In genomic region chr16:44965890-44966289, GRCm38 (mm10) we compare ENCODE assay signal across 22 mouse cellular contexts. TPM values are rescaled to one million over a fixed set of nuclear protein-coding genes. Genes with fewer than 3 reads are reported as not detected.
DNase-seq lines count a peak whose midpoint lies in the region; ATAC-seq lines count a peak whose summit lies in the region.
"Had no signal": no experiment of that assay in that cellular context is flagged by ENCODE, and none has a peak within 500 bp of the region (broad histone marks: within the 10 kb centered on the region; RNA-seq: fewer than 3 reads in every experiment).

No protein-coding gene starts in this region.

- H3K27ac ChIP-seq in heart, embryonic 13.5 days (replicated peaks): peak overlapping the region; percentile 78
- H3K27ac ChIP-seq in forebrain, embryonic 12.5 days: no peak overlapping the region
- no peak overlapping the region for H3K27ac ChIP-seq in forebrain, embryonic 15.5 days (replicated peaks)
- H3K27ac ChIP-seq: hindbrain, postnatal 0 days; limb, embryonic 10.5 days; liver, embryonic 14.5 days had no signal

- H3K4me3 ChIP-seq in heart, embryonic 13.5 days: no peak overlapping the region
- H3K4me3 ChIP-seq in forebrain, embryonic 12.5 days (replicated peaks): no peak overlapping the region
- no peak overlapping the region for H3K4me3 ChIP-seq in forebrain, embryonic 15.5 days
- H3K4me3 ChIP-seq: limb, embryonic 10.5 days had no signal

- no peaks in the 10 kb centered on the region for H3K27me3 ChIP-seq in heart, embryonic 13.5 days (replicated peaks)
- no peaks in the 10 kb centered on the region for H3K27me3 ChIP-seq in forebrain, embryonic 12.5 days
- H3K27me3 ChIP-seq in forebrain, embryonic 15.5 days: no peaks in the 10 kb centered on the region

- no peaks in the 10 kb centered on the region for H3K36me3 ChIP-seq in heart, embryonic 13.5 days
- H3K36me3 ChIP-seq in forebrain, embryonic 12.5 days (replicated peaks): no peaks in the 10 kb centered on the region
- H3K36me3 ChIP-seq in forebrain, embryonic 15.5 days: no peaks in the 10 kb centered on the region
- H3K36me3 ChIP-seq: limb, embryonic 10.5 days had no signal

- no peak overlapping the region for H3K4me2 ChIP-seq in heart, embryonic 13.5 days
- no peak overlapping the region for H3K4me2 ChIP-seq in forebrain, embryonic 12.5 days
- H3K4me2 ChIP-seq in forebrain, embryonic 15.5 days (replicated peaks): no peak overlapping the region

- H3K9ac ChIP-seq in heart, embryonic 13.5 days: no peak overlapping the region
- H3K9ac ChIP-seq in forebrain, embryonic 12.5 days: no peak overlapping the region
- no peak overlapping the region for H3K9ac ChIP-seq in forebrain, embryonic 15.5 days (replicated peaks)
- H3K9ac ChIP-seq: forebrain, postnatal 0 days; liver, embryonic 14.5 days had no signal

- peaks cover 15% of the 10 kb centered on the region for H3K4me1 ChIP-seq in heart, embryonic 13.5 days
- no peaks in the 10 kb centered on the region for H3K4me1 ChIP-seq in forebrain, embryonic 12.5 days
- H3K4me1 ChIP-seq in forebrain, embryonic 15.5 days: no peaks in the 10 kb centered on the region
- H3K4me1 ChIP-seq: limb, embryonic 10.5 days had no signal

- no peak for ATAC-seq in heart, embryonic 13.5 days (ENCODE audit: extremely low read depth, insufficient number of reproducible peaks, low FRiP score, low TSS enrichment)
- ATAC-seq in forebrain, embryonic 12.5 days (ENCODE audit: low FRiP score): no peak
- ATAC-seq in forebrain, embryonic 15.5 days (replicated peaks): no peak
- ATAC-seq: forebrain, postnatal 0 days; hindbrain, postnatal 0 days had no signal

- intact Hi-C loops in heart, postnatal 25 days (cut with DNase I): no loop called here

- no peaks in the 10 kb centered on the region for H3K9me3 ChIP-seq in heart, embryonic 13.5 days
- no peaks in the 10 kb centered on the region for H3K9me3 ChIP-seq in forebrain, embryonic 12.5 days
- no peaks in the 10 kb centered on the region for H3K9me3 ChIP-seq in forebrain, embryonic 15.5 days
- H3K9me3 ChIP-seq: limb, embryonic 10.5 days had no signal

- DNase-seq in heart, adult 18-20 months: peak; percentile 22 to 41
- DNase-seq in heart, postnatal 25 days (ENCODE audit: low spot score): no peak
- DNase-seq in lung, postnatal 36 days: peak; percentile 50
- no peak for DNase-seq in lung, postnatal 25 days (ENCODE audit: low spot score)
- no peak for DNase-seq in B cell, adult 2 months
- DNase-seq: adrenal gland, postnatal 14 days; cerebellum, adult 9-10 months; forebrain, postnatal 0 days; kidney, adult 18-20 months; right cerebral cortex, postnatal 25 days had no signal

- WGBS in heart, embryonic 13.5 days: 48% methylated on average over 3 of the region's 3 CpGs
- WGBS in forebrain, embryonic 12.5 days: 82% methylated on average over 3 of the region's 3 CpGs
- 82% methylated on average over 3 of the region's 3 CpGs for WGBS in forebrain, embryonic 15.5 days

RNA-seq across cellular contexts. Expression of gene Cd200r3, which starts 22.4 kb away (rescaled TPM):
- not detected for total RNA-seq in heart, adult 18-20 months (2021)
- total RNA-seq in heart, postnatal 25 days (2021): not detected
- 0.15 and 0.27 TPM in 2 replicates for polyA plus RNA-seq in heart, embryonic 13.5 days (2015; fragmentation: Nextera tagmentation; extraction: Ambion mirVana)
- not detected in 2 replicates for polyA plus RNA-seq in forebrain, embryonic 12.5 days (2016; fragmentation: Nextera tagmentation; extraction: Ambion mirVana)
- not detected in 2 replicates for polyA plus RNA-seq in forebrain, embryonic 15.5 days (2015; fragmentation: Nextera tagmentation; extraction: Ambion mirVana)
- total RNA-seq: ES-E14; forebrain, postnatal 0 days; gastrocnemius, adult 8-10 months; hindbrain, postnatal 0 days; layer of hippocampus, adult 18-20 months; left cerebral cortex, adult 18-20 months; midbrain, postnatal 0 days had no signal
- polyA plus RNA-seq: hindbrain, postnatal 0 days; limb, embryonic 10.5 days; midbrain, postnatal 0 days; neural tube, embryonic 11.5 days had no signal

Comparison
In these comparisons a context has a peak if more than half of its experiments do, and no peak if none do; other contexts are left out.
1. DNase-seq: peak in heart, adult 18-20 months (2 of 2) and lung, postnatal 36 days (single experiment); none in heart, postnatal 25 days (single experiment), lung, postnatal 25 days (single experiment) and B cell, adult 2 months (0 of 2).